Mouse (Mus musculus) myocyte (in vitro differentiated cells): ENCODE results near the gene Atp2a1.
"Not testable (repeated sequence)": the region's sequence is repeated elsewhere in the genome, so short reads cannot be mapped to it uniquely, and the experiment has no call there.

Source experiments
- CEBPB ChIP-seq: IDR thresholded peaks from 2 replicates; pipeline ENCODE4 v1.6.1; 2011; ENCODE audit warnings: mild to moderate bottlenecking, moderate library complexity; ENCODE audit not compliant: poor library complexity, insufficient read depth, severe bottlenecking
- E2F4 ChIP-seq: IDR thresholded peaks from one replicate; pipeline ENCODE4 v1.6.1; 2011; ENCODE audit warnings: mild to moderate bottlenecking, control low read depth, moderate library complexity; ENCODE audit not compliant: insufficient read depth
- MAX ChIP-seq: IDR thresholded peaks from one replicate; pipeline ENCODE4 v1.6.1; 2011; ENCODE audit warnings: low read depth, mild to moderate bottlenecking, control low read depth
- MYOD1 ChIP-seq, 3 experiments: IDR thresholded peaks; one replicate each; pipeline ENCODE4 v1.6.1; 2011; ENCODE audit warnings: control low read depth in 2 of 3, low read depth in 2 of 3, mild to moderate bottlenecking in 2 of 3, moderate library complexity in 1 of 3; ENCODE audit not compliant: insufficient read length in 2 of 3, control insufficient read depth in 1 of 3
- MYOG ChIP-seq, 3 experiments: IDR thresholded peaks; one replicate each; pipeline ENCODE4 v1.6.1; 2011; ENCODE audit warnings: control low read depth in 2 of 3, low read depth in 2 of 3, mild to moderate bottlenecking in 2 of 3; ENCODE audit not compliant: insufficient read length in 2 of 3, control insufficient read depth in 1 of 3, insufficient read depth in 1 of 3
- POLR2A ChIP-seq: IDR thresholded peaks from one replicate; pipeline ENCODE4 v1.6.1; 2011; ENCODE audit warnings: low read depth, mild to moderate bottlenecking, control low read depth, moderate library complexity; ENCODE audit not compliant: insufficient read length
- POLR2AphosphoS2 ChIP-seq: IDR thresholded peaks from one replicate; pipeline ENCODE4 v1.6.1; 2011; ENCODE audit warnings: low read depth, control low read depth; ENCODE audit not compliant: insufficient read length
- TCF12 ChIP-seq: IDR thresholded peaks from one replicate; pipeline ENCODE4 v1.6.1; 2011; ENCODE audit warnings: mild to moderate bottlenecking, control low read depth; ENCODE audit not compliant: poor library complexity, insufficient read depth, severe bottlenecking
- TCF3 ChIP-seq: IDR thresholded peaks from one replicate; pipeline ENCODE4 v1.6.1; 2011; ENCODE audit warnings: low read depth, control low read depth; ENCODE audit not compliant: insufficient read length

GRCm38 (mm10) chr7:126487617-126488385 lies 24.9 kb upstream of the Atp2a1 start:
- TF ChIP-seq TCF3; TCF12; POLR2AphosphoS2; MYOD1 (IDR thresholded peaks at IDR 0.05; ENCODE audit: control insufficient read depth in 1 of 3, insufficient read length in 2 of 3, low read depth in 2 of 3); POLR2A; MYOG (IDR thresholded peaks at IDR 0.05; ENCODE audit: control insufficient read depth in 1 of 3, insufficient read depth in 1 of 3, insufficient read length in 2 of 3, low read depth in 2 of 3); MAX; E2F4; CEBPB: not testable (repeated sequence)
